Comparison of ENCODE assay signal across 13 mouse cellular contexts in genomic region chr13:38343202-38343601, GRCm38 (mm10). TPM values are rescaled to one million over a fixed set of nuclear protein-coding genes. Genes with fewer than 3 reads are reported as not detected.
DNase-seq lines count a peak whose midpoint lies in the region; ATAC-seq and TF ChIP-seq lines count a peak whose summit lies in the region.
"Had no signal": no experiment of that assay in that cellular context is flagged by ENCODE, and none has a peak within 500 bp of the region (broad histone marks: within the 10 kb centered on the region; RNA-seq: fewer than 3 reads in every experiment).

No protein-coding gene starts in this region.

- H3K9me3 ChIP-seq in midbrain, postnatal 0 days (ENCODE audit: low read length), result no peaks in the 10 kb centered on the region
- 0 out of 2 replicates have a peak, but pooled peaks cover under 1% of the 10 kb centered on the region for H3K9me3 ChIP-seq in midbrain, embryonic 13.5 days

- H3K4me2 ChIP-seq in midbrain, postnatal 0 days (ENCODE audit: low read depth, low read length, poor library complexity, severe bottlenecking), result no peak overlapping the region
- no peak overlapping the region for H3K4me2 ChIP-seq in midbrain, embryonic 13.5 days (replicated peaks)
- H3K4me2 ChIP-seq: limb, embryonic 12.5 days had no signal

- DNase-seq in layer of hippocampus, adult 2 months (ENCODE audit: low spot score in 2 of 2), result no peak
- DNase-seq in layer of hippocampus, adult 8-10 months (ENCODE audit: low spot score in 2 of 2), result no peak
- DNase-seq in midbrain, postnatal 0 days (ENCODE audit: low spot score), result no peak
- DNase-seq in ES-CJ7 (ENCODE audit: low read depth, low spot score), result peak; percentile 25
- no peak for DNase-seq in cerebellum, adult 9-10 months
- DNase-seq in adrenal gland, postnatal 10 days, result no peak

- no peak overlapping the region for H3K9ac ChIP-seq in midbrain, postnatal 0 days (replicated peaks; ENCODE audit: low read length, poor library complexity, severe bottlenecking)
- H3K9ac ChIP-seq in midbrain, embryonic 13.5 days (replicated peaks), result no peak overlapping the region
- H3K9ac ChIP-seq: limb, embryonic 12.5 days had no signal

- H3K36me3 ChIP-seq in midbrain, postnatal 0 days (ENCODE audit: insufficient read depth, low read length), result no peaks in the 10 kb centered on the region
- no peaks in the 10 kb centered on the region for H3K36me3 ChIP-seq in midbrain, embryonic 13.5 days
- H3K36me3 ChIP-seq: embryonic facial prominence, embryonic 10.5 days; limb, embryonic 12.5 days had no signal

- peaks cover 26% of the 10 kb centered on the region for H3K27me3 ChIP-seq in midbrain, postnatal 0 days (ENCODE audit: insufficient read depth, low read length)
- H3K27me3 ChIP-seq in midbrain, embryonic 13.5 days, result peaks cover 53% of the 10 kb centered on the region

- no peak overlapping the region for H3K27ac ChIP-seq in layer of hippocampus, adult 2 months
- H3K27ac ChIP-seq in midbrain, postnatal 0 days (ENCODE audit: low read depth, low read length), result no peak overlapping the region
- H3K27ac ChIP-seq in midbrain, embryonic 13.5 days, result no peak overlapping the region
- H3K27ac ChIP-seq: embryonic facial prominence, embryonic 10.5 days; limb, embryonic 12.5 days had no signal

- H3K4me1 ChIP-seq in midbrain, postnatal 0 days (ENCODE audit: insufficient read depth, low read length), result 0 out of 2 replicates have a peak, but pooled peaks cover 6% of the 10 kb centered on the region
- peaks cover 30% of the 10 kb centered on the region for H3K4me1 ChIP-seq in midbrain, embryonic 13.5 days (replicated peaks)

- 73% methylated on average over 2 of the region's 2 CpGs for WGBS in midbrain, postnatal 0 days
- 90% methylated on average over 2 of the region's 2 CpGs for WGBS in midbrain, embryonic 13.5 days

- no peak for ATAC-seq in midbrain, postnatal 0 days (ENCODE audit: low FRiP score)
- no peak for ATAC-seq in midbrain, embryonic 13.5 days
- peak; percentile 43; the same call in 1 of the 2 replicates for ATAC-seq in megakaryocyte progenitor cell, adult 5-6 weeks (replicated peaks; ENCODE audit: poor library complexity)

- no peak overlapping the region for H3K4me3 ChIP-seq in layer of hippocampus, adult 2 months
- no peak overlapping the region for H3K4me3 ChIP-seq in midbrain, postnatal 0 days (ENCODE audit: low read depth, low read length)
- no peak overlapping the region for H3K4me3 ChIP-seq in midbrain, embryonic 13.5 days (replicated peaks)
- H3K4me3 ChIP-seq: embryonic facial prominence, embryonic 10.5 days; erythroblast, embryonic 14.5 days; limb, embryonic 12.5 days; myocyte had no signal

- TF ChIP-seq CTCF in layer of hippocampus, adult 2 months (conservative IDR thresholded peaks at IDR 0.05), result peak; percentile 49
- TF ChIP-seq CTCF in midbrain, postnatal 0 days (IDR thresholded peaks at IDR 0.05), result peak; percentile 24

RNA-seq across cellular contexts. Expression of gene Bmp6, which starts 1.7 kb away (rescaled TPM):
- total RNA-seq in layer of hippocampus, adult 2 months (2021), result 1 to 10 TPM; 4.4 to 6.1 TPM
- 10 to 100 TPM in 2 of 4 experiments, 1 to 10 TPM in 2; 8.8 to 15.4 (median 9.7) TPM for total RNA-seq in layer of hippocampus, adult 8-10 months (2022)
- total RNA-seq in midbrain, postnatal 0 days (2014; rRNA removed), result 14.5 and 25.9 TPM in 2 replicates
- 3.6 and 4.0 TPM in 2 replicates for polyA plus RNA-seq in midbrain, postnatal 0 days (2015; fragmentation: Nextera tagmentation; extraction: Ambion mirVana)
- 1.3 and 2.4 TPM in 2 replicates for polyA plus RNA-seq in midbrain, embryonic 13.5 days (2015; fragmentation: Nextera tagmentation; extraction: Ambion mirVana)
- not detected in 2 replicates for total RNA-seq in megakaryocyte progenitor cell, adult 5-6 weeks (2015)
- not detected in 2 replicates for total RNA-seq in megakaryocyte progenitor cell, adult 5-6 weeks (2017)
- total RNA-seq in adrenal gland, postnatal 10 days (2021), result 10 to 100 TPM in 1 of 2 experiments, 1 to 10 TPM in 1; 9.5 to 11.2 TPM
- total RNA-seq: neutrophil, adult 5-6 weeks had no signal
- polyA plus RNA-seq: erythroblast, embryonic 14.5 days had no signal

Comparison
In these comparisons a context has a peak if more than half of its experiments do, and no peak if none do; other contexts are left out.
1. RNA of gene Bmp6, which starts 1.7 kb away (total RNA-seq): 14.5 to 25.9 TPM in midbrain, postnatal 0 days, 9.5 to 11.2 TPM in adrenal gland, postnatal 10 days, 8.8 to 15.4 TPM in layer of hippocampus, adult 8-10 months and 4.4 to 6.1 TPM in layer of hippocampus, adult 2 months; not detected in megakaryocyte progenitor cell, adult 5-6 weeks; every median in the first group is over 4 times any median in the second.